Mouse (Mus musculus): ENCODE measurements around the gene Gm47985.
"Not testable (repeated sequence)": the region's sequence is repeated elsewhere in the genome, so short reads cannot be mapped to it uniquely, and the experiment has no call there.

Gm47985 gene

DNA sequence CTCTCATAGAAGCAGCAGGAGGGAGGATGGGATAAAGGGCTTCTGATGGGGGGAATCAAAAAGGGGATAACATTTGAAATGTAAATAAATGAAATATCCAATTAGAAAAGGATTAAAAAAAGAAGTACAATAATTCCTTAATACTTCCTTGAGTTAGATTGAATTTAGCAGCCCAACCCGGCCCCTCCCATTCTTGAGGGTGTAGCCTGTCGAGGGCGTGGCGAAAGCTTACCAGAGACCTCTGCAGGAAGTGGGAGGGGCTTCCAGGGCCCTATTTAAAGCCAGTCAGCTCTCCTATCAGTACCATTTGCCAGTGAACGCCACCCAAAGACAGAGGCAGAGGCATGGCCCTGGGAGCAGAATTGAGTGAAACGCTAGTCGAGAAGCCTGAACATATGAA is at the start of gene Gm47985:
Gene Gm47985 (plus strand): TSS at position 272 of the 400 bp plus-strand sequence.
- not testable (repeated sequence) for DNase-seq (ENCODE audit: low read depth)

DNA sequence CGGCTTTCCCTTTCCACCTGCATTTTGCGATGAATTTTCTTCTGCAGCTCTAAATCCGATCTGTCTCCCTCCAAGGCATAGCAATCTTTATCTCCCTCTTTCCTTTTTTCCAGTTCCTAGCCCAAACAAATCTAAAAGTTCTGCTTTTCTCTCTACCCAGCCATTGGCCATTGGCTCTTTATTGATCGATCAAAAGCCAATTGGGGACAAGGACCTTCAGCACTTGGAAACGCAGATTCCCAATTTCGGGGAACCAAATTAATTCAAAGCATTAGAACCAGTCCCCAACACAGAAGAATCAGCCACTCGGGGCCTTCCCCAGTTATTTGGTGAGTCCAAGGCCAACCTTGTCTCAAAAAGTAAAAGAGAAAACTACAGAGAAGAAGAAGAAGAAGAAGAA is 49.7 kb upstream of the Gm47985 start:
- DNase-seq (ENCODE audit: low read depth): no peak

DNA sequence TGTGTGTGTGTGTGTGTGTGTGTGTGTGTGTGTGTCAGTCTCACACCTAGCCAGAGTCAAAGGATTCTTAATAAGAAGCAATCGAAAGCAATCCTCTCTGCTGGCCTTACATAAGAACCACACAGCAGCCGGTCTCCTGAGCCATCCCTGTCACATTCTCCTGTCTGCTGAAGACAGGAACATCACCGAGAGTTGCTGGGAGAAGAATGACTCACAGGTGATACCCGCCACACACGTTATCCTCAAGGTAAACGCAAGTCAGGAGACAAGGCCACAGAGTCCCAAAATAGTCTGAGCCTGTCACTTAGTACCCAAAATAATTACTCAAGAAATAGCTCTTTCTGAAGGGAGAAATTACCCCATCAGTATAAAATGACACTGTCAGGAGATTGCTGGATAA is 43.9 kb upstream of the Gm47985 start:
- DNase-seq (ENCODE audit: low read depth): no peak

DNA sequence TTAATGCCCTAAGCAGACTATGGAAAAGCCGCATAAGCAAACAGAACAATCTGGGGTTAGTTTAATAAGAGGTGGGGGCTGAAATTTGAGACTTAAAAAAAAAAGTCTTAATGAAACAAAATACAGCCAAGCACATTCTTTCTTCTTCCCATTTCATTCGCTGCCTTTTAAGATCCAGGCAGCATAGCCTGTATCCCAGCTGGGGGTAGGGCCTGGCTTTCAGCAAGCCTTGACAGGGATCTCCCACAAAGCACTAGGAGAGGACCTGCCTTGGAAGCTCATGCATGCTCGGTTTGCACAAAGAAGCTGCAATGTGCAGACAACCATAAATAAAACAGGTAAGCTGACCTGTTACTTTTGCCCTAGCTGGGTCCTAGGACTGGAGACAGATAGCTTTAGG is 41.4 kb upstream of the Gm47985 start:
- DNase-seq (ENCODE audit: low read depth): no peak

DNA sequence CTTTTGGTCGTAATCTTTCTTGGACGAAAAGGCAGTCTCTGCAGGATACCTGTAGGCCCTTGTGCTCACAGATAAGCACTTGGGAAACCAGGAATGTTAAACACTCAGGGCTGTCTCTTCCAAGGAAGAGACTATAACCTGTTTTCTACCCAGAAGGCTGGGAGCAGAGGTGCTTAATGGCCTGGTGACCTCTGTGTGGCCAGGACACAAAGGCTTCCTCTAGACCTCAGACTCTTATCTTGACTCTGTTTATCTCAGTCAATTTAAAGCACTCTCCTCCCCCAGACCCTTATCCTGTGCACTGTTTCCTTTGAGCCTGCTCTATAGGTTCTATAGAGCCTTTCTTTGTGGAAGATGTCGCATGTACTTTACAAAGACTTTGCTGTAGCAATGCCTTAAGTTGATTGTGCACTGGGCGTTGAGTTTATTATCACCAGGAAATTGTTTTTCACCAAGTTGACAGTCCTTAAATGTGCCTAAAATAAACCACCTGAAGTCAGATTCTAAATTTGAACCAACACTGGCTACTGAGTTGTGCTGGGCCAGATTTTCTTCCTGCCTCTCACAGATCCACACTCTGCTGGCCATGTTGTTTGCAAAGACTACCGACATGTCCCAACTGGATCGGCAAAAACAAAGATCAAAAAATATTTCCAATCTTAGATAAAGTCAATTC is 37.7 kb upstream of the Gm47985 start:
- DNase-seq (ENCODE audit: low read depth): no peak

DNA sequence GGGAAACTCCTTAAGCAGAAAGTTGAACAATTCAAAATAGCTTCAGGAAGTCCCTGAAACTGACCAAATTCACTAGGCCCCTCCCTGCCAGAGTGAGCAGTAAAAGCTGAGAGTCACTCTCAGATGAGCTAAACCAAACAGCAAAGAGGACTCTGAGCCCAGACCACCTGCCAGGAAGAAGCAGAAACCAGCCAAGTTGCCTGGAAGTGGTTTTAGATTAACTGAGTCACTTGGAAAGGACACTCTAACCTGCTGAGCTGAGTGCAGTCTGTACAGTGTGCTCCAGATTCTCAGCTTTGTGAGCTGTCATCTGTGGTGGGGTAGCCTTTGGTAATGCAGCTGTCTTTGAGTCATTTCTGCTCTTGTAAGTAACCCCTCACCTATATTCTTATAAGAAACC is 34.5 kb upstream of the Gm47985 start:
- DNase-seq (ENCODE audit: low read depth): no peak

DNA sequence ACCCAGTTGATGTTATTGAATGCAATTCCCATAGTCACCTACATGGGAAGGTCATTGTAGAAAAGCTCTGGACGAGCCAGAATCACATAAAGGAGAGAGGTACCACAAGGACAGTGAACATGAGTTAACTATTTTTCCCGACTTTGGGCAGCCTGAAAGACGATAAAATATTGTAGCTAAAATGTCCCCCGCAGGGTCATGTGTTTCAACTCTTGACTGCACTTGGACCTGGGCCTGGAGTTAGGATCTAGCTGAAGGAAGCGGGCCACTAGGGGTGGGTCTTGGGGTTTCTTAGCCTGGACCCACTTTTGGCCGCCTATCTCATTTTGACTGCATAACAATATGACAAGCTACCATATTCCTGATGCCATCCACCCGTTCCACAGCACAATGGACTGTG is 32.1 kb upstream of the Gm47985 start:
- no peak for DNase-seq (ENCODE audit: low read depth)

DNA sequence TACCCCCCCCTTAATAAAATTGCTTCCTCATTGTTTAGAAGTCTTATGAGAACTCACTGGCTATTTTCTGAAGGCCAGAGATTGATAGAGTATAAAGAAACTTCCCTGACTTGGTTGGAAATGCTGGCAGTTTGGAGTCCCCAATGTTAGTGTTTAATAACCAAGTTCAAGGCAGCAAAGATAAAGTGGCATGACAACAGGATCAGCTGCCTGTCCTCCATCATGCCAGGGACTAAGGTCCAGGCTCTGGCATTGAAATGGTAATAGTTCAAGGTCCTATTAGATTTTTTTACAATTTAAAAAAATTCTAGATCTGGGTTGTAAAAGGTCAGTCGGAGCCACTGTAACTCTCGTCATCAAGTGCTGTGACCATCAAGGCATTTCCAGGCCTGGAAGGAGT is 31.2 kb upstream of the Gm47985 start:
- no peak for DNase-seq (ENCODE audit: low read depth)

DNA sequence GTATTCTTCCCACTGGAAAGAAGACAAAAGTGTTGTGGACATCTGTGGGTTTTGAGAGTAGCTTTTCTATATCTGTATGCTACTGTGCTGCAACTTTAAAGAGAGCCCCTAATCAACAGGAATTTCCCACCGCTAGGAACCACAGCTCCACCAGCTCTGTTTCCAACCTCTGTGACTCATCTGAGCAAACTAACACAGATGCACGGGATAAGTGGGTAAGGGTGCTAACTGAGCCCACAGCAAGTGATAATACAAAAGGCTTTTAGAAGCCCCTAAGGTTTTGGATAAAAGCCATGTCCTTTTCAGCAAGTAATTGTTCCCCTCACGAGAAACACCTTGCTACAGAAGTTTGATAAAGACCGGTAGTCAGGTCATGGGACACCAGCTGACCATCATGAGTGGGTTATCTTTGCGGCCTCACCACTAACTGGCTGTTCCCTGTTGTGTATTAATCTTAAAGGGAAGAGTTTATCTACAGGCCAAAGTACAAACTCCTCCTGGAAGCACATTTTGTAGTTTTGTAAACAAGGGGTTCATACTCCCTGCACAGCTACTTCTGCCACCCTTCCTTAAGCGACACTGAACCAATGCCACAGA is 29.2 kb upstream of the Gm47985 start:
- DNase-seq (ENCODE audit: low read depth): no peak

DNA sequence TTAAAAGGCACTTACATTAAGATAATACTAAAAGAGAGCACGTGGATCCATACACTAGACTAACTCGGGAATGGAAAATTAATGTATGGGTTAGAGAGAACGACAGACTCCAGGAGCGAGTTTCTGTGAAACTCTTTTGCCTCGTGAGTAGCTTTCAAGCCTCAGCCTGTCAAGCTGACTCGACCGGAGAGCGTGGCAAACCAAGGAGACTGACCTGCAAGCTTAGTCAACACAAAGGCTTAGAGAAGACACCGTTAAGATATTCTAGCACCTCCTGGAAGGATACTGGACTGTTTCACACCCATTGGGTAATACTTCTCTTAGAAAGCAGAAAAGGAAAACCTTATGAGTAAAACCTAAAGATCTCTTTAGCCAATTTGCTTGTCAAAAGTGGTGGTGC is 28.2 kb upstream of the Gm47985 start:
- DNase-seq (ENCODE audit: low read depth): not testable (repeated sequence)

DNA sequence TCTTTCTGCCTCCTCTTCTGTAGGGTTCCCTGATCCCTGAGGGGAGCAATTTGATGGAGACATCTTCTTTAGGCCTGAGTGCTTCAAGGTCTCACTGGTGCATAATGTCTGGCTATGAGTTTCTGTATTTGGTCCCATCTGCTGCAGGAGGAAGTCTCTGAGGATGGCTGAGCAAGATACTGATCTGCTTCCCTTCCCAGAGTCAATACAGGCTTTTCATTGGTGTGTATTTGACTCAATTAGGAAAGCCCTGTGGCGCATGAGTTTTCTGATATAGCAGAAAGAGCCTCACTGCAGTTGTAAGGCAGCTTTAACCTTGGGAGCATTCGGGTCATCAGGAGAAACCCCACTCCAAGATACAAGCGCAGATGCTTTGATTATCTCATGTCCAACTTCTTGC is 26.2 kb upstream of the Gm47985 start:
- DNase-seq (ENCODE audit: low read depth): no peak

DNA sequence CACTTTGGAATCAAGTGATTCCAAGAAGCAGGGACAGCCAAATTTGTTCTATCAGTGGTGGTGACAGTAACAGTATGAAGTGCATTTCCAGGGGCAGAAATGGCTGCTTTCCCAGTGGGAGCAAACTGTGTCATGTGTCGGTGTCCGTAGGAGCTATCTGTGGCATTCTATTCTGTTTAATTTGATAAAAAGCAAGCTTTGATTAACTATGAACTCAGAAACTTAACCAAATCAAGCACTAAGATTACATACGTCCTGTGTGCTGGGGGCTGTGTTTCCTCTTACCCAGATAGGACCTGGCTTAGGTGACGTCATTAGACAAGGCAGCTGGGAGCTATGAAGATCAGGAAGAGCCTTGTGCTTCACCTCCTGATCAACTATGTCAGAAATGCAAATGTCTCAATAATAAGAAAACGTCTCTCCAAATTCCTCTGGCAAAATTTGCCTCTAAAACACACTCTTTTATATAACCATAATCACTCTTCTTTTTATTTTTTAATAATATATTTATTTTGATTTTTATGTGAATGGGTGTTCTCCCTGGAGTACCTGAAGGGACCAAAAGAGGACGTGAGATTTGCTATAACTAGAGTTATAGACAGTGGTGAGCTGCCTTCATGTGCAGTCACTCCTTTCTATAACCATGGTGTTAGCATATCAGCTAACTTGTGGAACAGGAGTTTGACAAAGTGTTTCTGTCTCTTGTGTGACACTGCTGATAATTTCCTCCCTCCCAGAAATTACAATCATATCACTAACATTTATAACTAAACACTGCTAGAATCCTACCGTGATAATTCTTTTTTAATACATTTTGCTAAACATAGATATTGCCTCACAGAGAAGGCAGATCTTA is 25.3 kb upstream of the Gm47985 start:
- no peak for DNase-seq (ENCODE audit: low read depth)

DNA sequence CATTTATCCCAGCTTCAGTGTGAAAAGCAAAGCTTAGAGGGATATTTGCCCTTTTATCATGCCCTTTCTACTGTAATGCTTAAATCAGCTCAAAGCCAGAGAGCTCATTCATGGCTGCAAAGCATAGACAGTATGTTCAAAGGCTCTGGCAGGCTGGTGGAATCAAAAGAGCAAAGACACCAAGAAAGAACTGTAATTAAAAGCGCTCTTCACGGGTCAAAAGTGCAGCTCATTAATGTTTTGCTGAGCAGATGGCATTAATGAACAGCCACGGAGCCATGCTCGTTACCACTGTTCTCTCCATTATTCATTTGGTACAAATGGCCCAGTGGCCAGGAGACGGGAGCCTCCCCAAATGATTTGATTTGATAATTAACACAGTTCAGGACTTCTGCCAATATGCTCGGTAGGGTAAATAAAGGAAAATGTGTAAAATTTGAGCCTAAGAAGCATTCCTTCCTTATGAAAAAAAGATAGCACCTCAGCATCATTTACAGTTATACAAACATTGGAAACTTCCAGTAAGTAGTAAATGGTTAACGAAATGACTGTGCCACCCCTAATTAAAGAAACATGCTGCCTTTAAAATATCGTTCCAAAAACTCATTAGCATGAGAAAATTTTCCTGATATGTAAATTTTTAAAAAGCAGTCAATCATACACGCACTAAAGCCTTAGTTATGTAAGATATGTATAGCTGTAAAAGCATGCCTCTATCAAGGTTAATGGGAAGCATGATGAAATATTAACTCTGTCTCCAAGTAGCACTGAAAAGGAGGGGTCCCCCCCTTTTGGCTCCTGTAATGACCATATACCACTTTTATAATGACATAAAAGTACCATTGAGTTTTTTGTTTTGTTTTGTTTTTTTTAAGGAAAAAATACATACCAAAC is 24.1 kb upstream of the Gm47985 start:
- no peak for DNase-seq (ENCODE audit: low read depth)

DNA sequence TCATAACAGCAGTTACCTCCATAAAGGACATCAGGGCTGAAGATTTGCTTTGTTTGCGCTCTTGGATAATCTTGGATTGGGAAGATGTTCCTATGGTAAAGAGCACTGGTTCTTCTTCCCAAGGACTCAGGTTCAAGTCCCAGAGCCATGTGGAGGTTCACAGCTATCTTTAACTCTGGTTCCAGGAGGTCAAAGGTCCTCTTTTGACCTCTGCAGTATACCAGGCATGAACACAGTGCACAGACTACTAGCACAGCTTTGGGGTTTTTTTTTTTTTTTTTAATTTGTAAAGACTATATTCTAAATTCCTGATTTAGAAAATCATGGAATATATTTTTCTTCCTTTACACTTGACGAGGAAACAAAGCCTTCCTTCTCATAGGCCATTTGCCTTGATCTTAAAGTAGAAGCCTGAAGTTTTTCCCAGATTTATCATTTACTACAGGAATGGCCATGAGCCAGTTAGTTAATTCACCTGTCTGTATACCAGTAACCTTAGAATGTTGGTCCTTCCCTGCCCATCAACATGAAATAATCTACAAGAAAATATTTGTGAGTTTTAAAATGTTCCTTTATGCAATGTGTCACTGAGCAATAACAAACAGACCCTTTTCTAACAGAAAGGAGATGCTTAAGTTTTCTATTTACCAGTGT is 23.4 kb upstream of the Gm47985 start:
- no peak for DNase-seq (ENCODE audit: low read depth)

DNA sequence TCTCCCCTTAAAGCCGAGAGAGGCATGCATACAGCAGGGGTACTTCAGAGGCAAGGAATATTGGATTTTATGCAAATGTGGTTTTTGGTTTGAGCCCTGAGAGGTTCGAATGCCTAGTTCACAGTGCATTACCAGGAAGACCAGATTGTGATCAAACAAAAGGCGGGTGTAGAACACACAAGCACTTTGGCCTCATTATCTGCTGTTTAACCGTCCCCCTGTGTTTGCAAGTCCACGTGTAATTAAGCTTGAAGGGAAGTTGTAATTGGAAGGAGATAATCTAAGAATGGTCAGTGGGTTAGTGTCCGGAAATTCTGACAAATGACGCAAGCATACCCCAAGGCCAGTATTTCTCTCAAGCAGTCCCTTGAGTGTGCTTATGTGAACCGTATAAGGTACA is 16.3 kb upstream of the Gm47985 start:
- no peak for DNase-seq (ENCODE audit: low read depth)

DNA sequence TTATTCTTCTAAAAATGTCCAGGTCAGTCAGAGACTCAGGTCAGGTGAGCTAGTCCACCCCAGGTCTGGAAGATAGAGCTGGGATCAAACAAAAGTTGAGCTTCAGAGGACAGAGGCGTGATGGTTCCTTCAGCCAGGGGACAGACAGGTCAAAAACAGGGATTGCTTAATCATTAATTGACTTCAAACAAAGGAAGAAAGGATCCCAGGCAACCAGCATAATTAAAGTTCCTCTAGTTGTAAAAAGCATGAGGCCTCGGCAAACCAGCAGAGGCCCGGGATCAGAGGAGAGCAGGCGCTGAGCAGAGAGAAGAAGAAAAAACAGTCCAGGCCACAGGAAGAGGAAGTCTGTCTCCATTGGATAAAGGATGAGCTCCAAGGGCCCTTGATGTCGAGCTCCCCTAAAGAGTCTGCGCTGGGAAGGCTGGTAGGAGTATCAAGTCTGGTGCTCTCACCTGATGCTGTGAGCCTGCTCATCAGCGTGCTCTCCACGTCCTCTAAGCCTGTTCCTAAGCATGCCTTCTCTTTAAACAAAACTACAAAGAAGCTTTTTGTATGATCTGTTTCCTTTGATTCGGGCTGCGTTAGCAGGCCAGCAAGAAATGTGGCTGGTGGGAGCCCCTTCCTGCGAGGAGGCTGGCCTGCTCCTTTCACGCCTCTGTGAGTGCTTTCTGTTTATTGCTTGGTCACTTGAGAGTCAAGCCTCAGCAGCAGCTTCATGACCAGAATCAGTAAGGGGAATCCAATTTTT is 14.9 kb upstream of the Gm47985 start:
- DNase-seq (ENCODE audit: low read depth): no peak

DNA sequence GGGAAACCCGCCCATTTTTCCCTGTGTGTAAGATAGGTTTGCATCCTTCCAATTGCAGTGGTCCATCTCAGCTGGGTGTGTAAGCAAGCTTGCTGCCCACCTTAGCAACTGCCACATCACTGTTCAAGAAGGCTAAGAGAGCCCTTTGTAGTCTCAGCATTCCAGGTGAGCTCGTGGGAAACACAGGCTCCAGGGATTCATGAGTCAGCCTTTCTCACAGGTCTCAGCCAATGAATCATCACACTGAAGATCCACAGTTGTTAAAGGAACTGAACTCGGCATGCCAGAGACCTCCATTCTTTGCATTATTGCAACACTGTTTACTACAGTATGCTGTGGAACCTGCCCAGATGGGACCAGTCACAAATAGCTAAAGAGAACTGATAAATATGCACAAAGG is 13.7 kb upstream of the Gm47985 start:
- no peak for DNase-seq (ENCODE audit: low read depth)

DNA sequence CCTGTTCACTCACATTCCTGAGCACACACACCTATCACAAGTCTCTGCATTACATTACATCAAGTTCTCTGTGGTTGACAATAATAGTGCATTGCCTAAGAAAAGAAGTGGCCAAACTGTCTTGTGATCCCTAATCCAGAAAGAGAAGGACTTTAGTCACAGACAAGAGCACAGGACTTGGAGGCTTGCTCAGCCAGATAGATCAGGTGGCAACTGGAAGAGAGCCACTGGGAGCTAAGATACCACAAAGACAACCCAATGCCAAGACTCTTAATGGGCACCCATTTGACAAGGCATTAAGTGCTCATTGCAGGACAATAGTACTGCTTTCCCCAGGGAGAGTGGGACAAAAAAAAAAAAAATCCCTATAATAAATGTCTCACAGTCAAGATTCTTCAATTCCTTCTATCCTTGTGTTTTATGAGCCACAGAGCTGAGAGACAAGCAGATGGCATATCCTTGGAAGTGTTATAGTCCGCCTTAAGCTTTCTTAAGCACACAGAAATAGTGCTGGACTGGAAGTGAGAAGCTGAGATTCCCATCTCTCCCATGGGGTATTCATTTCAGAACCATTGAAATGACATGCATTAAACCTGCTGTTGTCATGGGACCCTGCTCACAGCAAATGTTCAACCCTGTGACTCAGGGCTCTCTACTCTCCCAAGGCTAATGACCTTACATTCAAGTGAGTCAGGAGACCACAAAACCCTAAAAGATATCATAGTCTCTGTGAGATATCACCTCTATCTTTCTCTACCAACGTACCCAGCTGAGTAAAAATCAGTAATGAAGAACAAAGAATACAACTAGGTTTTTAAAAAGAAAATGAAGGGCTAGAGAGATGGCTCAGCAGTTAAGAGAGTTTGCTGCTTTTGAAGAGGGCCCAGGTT is 10.5 kb upstream of the Gm47985 start:
- no peak for DNase-seq (ENCODE audit: low read depth)

DNA sequence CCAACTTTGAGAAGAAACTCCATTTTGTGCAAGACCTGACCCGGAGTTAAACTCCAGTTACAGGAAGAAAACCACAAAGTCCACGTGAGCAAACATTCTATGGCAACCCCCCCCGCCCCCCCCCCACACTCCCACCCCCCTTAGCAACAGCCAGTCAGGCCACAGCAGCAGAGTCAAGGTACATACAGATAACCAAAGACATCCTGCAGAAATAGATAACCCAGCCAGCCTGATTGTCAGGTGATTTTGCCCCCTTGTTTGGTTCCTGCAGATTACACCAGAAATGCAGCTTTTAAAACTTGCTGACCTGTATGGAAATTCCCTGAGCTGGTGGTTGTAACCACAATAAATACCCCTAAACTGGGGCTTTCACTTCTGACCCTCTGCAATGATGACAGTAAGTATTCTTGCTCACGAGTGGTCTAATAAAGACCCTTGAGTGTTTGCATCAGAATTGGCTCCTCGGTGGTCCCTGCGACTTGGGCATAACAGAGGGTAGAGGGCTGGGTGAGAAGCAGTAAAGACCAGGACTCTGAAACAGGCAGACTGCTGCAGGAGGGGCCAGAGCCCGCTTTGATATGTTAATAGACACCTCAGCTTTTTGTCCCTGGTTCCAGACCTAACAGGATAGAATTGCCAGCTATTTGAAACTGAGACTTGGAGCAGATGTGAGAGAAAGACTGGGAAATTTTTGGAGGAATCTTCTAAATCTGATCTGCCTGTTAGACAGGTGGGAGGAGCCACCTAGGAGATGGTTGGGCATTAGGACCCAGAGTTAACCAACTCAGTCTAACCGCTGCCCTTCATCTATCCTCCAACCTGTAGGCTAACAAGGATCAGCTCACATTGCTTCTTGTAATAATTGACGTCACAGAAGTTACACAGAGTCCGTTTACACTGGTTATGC is 5.1 kb upstream of the Gm47985 start:
- DNase-seq (ENCODE audit: low read depth): peak; percentile 34

Measured in c-Kit-positive CD71-negative TER-119-negative erythroid progenitor cells, embryonic 14.5 days (primary cell).